In genomic region chr11:99369229-99369628, GRCm38 (mm10) we compare ENCODE assay signal across 10 mouse cellular contexts. TPM values are rescaled to one million over a fixed set of nuclear protein-coding genes. Genes with fewer than 3 reads are reported as not detected.
DNase-seq lines count a peak whose midpoint lies in the region; ATAC-seq and TF ChIP-seq lines count a peak whose summit lies in the region.
"Had no signal": no experiment of that assay in that cellular context is flagged by ENCODE, and none has a peak within 500 bp of the region (broad histone marks: within the 10 kb centered on the region; RNA-seq: fewer than 3 reads in every experiment).

No protein-coding gene starts in this region.

- no peak for TF ChIP-seq POLR2A in kidney, adult 2 months (IDR thresholded peaks at IDR 0.05; ENCODE audit: low read depth, low read length)
- TF ChIP-seq POLR2A in thymus, adult 2 months (IDR thresholded peaks at IDR 0.05; ENCODE audit: control insufficient read depth, extremely low read depth, insufficient read depth, low read length, poor library complexity) = no peak

- no peaks in the 10 kb centered on the region for H3K36me3 ChIP-seq in kidney, adult 2 months (ENCODE audit: control insufficient read depth, insufficient read depth, low read length)
- no peaks in the 10 kb centered on the region for H3K36me3 ChIP-seq in kidney, embryonic 16.5 days (ENCODE audit: insufficient read depth, low read length)
- H3K36me3 ChIP-seq in thymus, adult 2 months (ENCODE audit: control insufficient read depth, insufficient read depth, low read length) = no peaks in the 10 kb centered on the region
- H3K36me3 ChIP-seq: heart, embryonic 13.5 days had no signal

- ATAC-seq in kidney, embryonic 16.5 days (ENCODE audit: low FRiP score, low TSS enrichment) = no peak
- ATAC-seq in megakaryocyte progenitor cell, adult 5-6 weeks (replicated peaks; ENCODE audit: poor library complexity) = no peak

- H3K4me1 ChIP-seq in kidney, adult 2 months (ENCODE audit: control insufficient read depth, insufficient read depth, low read length) = no peaks in the 10 kb centered on the region
- H3K4me1 ChIP-seq in kidney, embryonic 16.5 days (ENCODE audit: insufficient read depth, low read length) = no peaks in the 10 kb centered on the region
- peaks cover 12% of the 10 kb centered on the region for H3K4me1 ChIP-seq in thymus, adult 2 months (replicated peaks; ENCODE audit: control insufficient read depth, insufficient read depth, low read length)
- H3K4me1 ChIP-seq: heart, embryonic 13.5 days had no signal

- TF ChIP-seq CTCF in kidney, adult 2 months (conservative IDR thresholded peaks at IDR 0.05; ENCODE audit: insufficient read depth, insufficient read length, low read depth, low read length) = peak; percentile 53
- TF ChIP-seq CTCF in thymus, adult 2 months (IDR thresholded peaks at IDR 0.05; ENCODE audit: borderline replicate concordance, control insufficient read depth, extremely low read depth, insufficient read depth, low read length, poor library complexity) = no peak

- no peaks in the 10 kb centered on the region for H3K27me3 ChIP-seq in kidney, adult 2 months (replicated peaks; ENCODE audit: control insufficient read depth, insufficient read depth, low read length)
- H3K27me3 ChIP-seq in kidney, embryonic 16.5 days (ENCODE audit: insufficient read depth, low read length) = no peaks in the 10 kb centered on the region
- H3K27me3 ChIP-seq in thymus, adult 2 months (ENCODE audit: control insufficient read depth, insufficient read depth, low read length) = no peaks in the 10 kb centered on the region

- peak; percentile 7 for DNase-seq in kidney, adult 2 months
- peak; percentile 3 for DNase-seq in thymus, postnatal 25 days
- no peak for DNase-seq in thymus, adult 2 months
- DNase-seq in embryo, embryonic 10.5 days (ENCODE audit: low spot score) = peak; percentile 53
- peak; percentile 50 for DNase-seq in testis, postnatal 10 days (ENCODE audit: low spot score)
- DNase-seq: adrenal gland, postnatal 25 days; layer of hippocampus, postnatal 36 days had no signal

- H3K4me2 ChIP-seq in kidney, embryonic 16.5 days (replicated peaks; ENCODE audit: low read depth, low read length) = no peak overlapping the region
- H3K4me2 ChIP-seq: heart, embryonic 13.5 days had no signal

- H3K9ac ChIP-seq in kidney, embryonic 16.5 days (replicated peaks; ENCODE audit: low read length) = no peak overlapping the region
- H3K9ac ChIP-seq: heart, embryonic 13.5 days had no signal

- H3K27ac ChIP-seq in kidney, adult 2 months (ENCODE audit: insufficient read depth, low read depth, low read length) = no peak overlapping the region
- no peak overlapping the region for H3K27ac ChIP-seq in kidney, embryonic 16.5 days (ENCODE audit: low read length)
- no peak overlapping the region for H3K27ac ChIP-seq in thymus, adult 2 months (ENCODE audit: control insufficient read depth, insufficient read depth, low read length)
- H3K27ac ChIP-seq: heart, embryonic 13.5 days had no signal

- 13% methylated on average over 3 of the region's 3 CpGs for WGBS in kidney, adult 2 months
- WGBS in kidney, embryonic 16.5 days = 9% methylated on average over 3 of the region's 3 CpGs
- WGBS in thymus, adult 2 months = 29% methylated on average over 3 of the region's 3 CpGs

- H3K9me3 ChIP-seq in kidney, embryonic 16.5 days (ENCODE audit: low read length) = no peaks in the 10 kb centered on the region
- H3K9me3 ChIP-seq: heart, embryonic 13.5 days had no signal

- H3K4me3 ChIP-seq in kidney, adult 2 months (ENCODE audit: insufficient read depth, low read depth, low read length) = no peak overlapping the region
- no peak overlapping the region for H3K4me3 ChIP-seq in kidney, embryonic 16.5 days (ENCODE audit: low read length)
- no peak overlapping the region for H3K4me3 ChIP-seq in thymus, adult 2 months (ENCODE audit: control insufficient read depth, insufficient read depth, low read length)
- H3K4me3 ChIP-seq: heart, embryonic 13.5 days had no signal

RNA-seq across cellular contexts. Expression of gene Krt28, which starts 5.5 kb away (rescaled TPM):
- polyA plus RNA-seq in kidney, adult 2 months (2012; rRNA removed) = 0.05 TPM in 1 of 2 replicates, not detected in the other
- 0.12 and 0.35 TPM in 2 replicates for polyA plus RNA-seq in kidney, embryonic 16.5 days (2015; fragmentation: Nextera tagmentation; extraction: Ambion mirVana)
- not detected in 2 replicates for polyA plus RNA-seq in thymus, adult 2 months (2012; rRNA removed)
- not detected in 2 replicates for total RNA-seq in megakaryocyte progenitor cell, adult 5-6 weeks (2015)
- not detected in 2 replicates for total RNA-seq in megakaryocyte progenitor cell, adult 5-6 weeks (2017)
- total RNA-seq: adrenal gland, postnatal 25 days had no signal
- polyA plus RNA-seq: heart, embryonic 13.5 days had no signal

RNA-seq across cellular contexts. Expression of gene Krt27, which starts 18.3 kb away (rescaled TPM):
- polyA plus RNA-seq in kidney, adult 2 months (2012; rRNA removed) = not detected in 2 replicates
- not detected in 2 replicates for polyA plus RNA-seq in kidney, embryonic 16.5 days (2015; fragmentation: Nextera tagmentation; extraction: Ambion mirVana)
- 0.05 and 0.13 TPM in 2 replicates for polyA plus RNA-seq in thymus, adult 2 months (2012; rRNA removed)
- not detected in 2 replicates for total RNA-seq in megakaryocyte progenitor cell, adult 5-6 weeks (2015)
- total RNA-seq in megakaryocyte progenitor cell, adult 5-6 weeks (2017) = not detected in 2 replicates
- total RNA-seq: adrenal gland, postnatal 25 days; layer of hippocampus, postnatal 36 days had no signal
- polyA plus RNA-seq: heart, embryonic 13.5 days had no signal

RNA-seq across cellular contexts. Expression of gene Krt10, which starts 19.9 kb away (rescaled TPM):
- 2.4 and 3.1 TPM in 2 replicates for polyA plus RNA-seq in kidney, adult 2 months (2012; rRNA removed)
- 18.4 and 20.7 TPM in 2 replicates for polyA plus RNA-seq in kidney, embryonic 16.5 days (2015; fragmentation: Nextera tagmentation; extraction: Ambion mirVana)
- polyA plus RNA-seq in thymus, adult 2 months (2012; rRNA removed) = 4.9 and 6.4 TPM in 2 replicates
- total RNA-seq in megakaryocyte progenitor cell, adult 5-6 weeks (2015) = 2.3 and 7.2 TPM in 2 replicates
- 0.47 TPM in 1 of 2 replicates, not detected in the other for total RNA-seq in megakaryocyte progenitor cell, adult 5-6 weeks (2017)

RNA-seq across cellular contexts. Expression of gene Krt26, which starts 31.5 kb away (rescaled TPM):
- polyA plus RNA-seq in kidney, adult 2 months (2012; rRNA removed) = not detected in 2 replicates
- not detected in 2 replicates for polyA plus RNA-seq in kidney, embryonic 16.5 days (2015; fragmentation: Nextera tagmentation; extraction: Ambion mirVana)
- not detected in 2 replicates for polyA plus RNA-seq in thymus, adult 2 months (2012; rRNA removed)
- not detected in 2 replicates for total RNA-seq in megakaryocyte progenitor cell, adult 5-6 weeks (2015)
- total RNA-seq in megakaryocyte progenitor cell, adult 5-6 weeks (2017) = not detected in 2 replicates
- total RNA-seq: adrenal gland, postnatal 25 days; layer of hippocampus, postnatal 36 days had no signal
- polyA plus RNA-seq: heart, embryonic 13.5 days had no signal

RNA-seq across cellular contexts. Expression of gene Krt25, which starts 46.5 kb away (rescaled TPM):
- polyA plus RNA-seq in kidney, adult 2 months (2012; rRNA removed) = 0.03 TPM in 1 of 2 replicates, not detected in the other
- not detected in 2 replicates for polyA plus RNA-seq in kidney, embryonic 16.5 days (2015; fragmentation: Nextera tagmentation; extraction: Ambion mirVana)
- 0.16 and 0.18 TPM in 2 replicates for polyA plus RNA-seq in thymus, adult 2 months (2012; rRNA removed)
- total RNA-seq in megakaryocyte progenitor cell, adult 5-6 weeks (2015) = not detected in 2 replicates
- total RNA-seq in megakaryocyte progenitor cell, adult 5-6 weeks (2017) = not detected in 2 replicates
- total RNA-seq: adrenal gland, postnatal 25 days; layer of hippocampus, postnatal 36 days had no signal
- polyA plus RNA-seq: heart, embryonic 13.5 days had no signal
